21 mouse cellular contexts compared by ENCODE assay signal in genomic region chr9:96830856-96831359, GRCm38 (mm10).
DNase-seq lines count a peak whose midpoint lies in the region; ATAC-seq lines count a peak whose summit lies in the region.
"Had no signal": no experiment of that assay in that cellular context is flagged by ENCODE, and none has a peak within 500 bp of the region (broad histone marks: within the 10 kb centered on the region; RNA-seq: fewer than 3 reads in every experiment).

No protein-coding gene starts in this region.

- peak; percentile 15 for DNase-seq in cerebellum, adult 8-10 months
- DNase-seq in cerebellum, postnatal 25 days = no peak
- no peak for DNase-seq in hindbrain, embryonic 10.5 days (ENCODE audit: low spot score)
- peak; percentile 55 for DNase-seq in retina, postnatal 1 day
- DNase-seq in retina, embryonic 14.5 days (ENCODE audit: low spot score) = no peak
- no peak for DNase-seq in ovary, postnatal 14 days (ENCODE audit: low spot score)
- DNase-seq: adrenal gland, postnatal 10 days; cerebellum, postnatal 10 days; embryo, embryonic 11 days; kidney, adult 18-20 months; layer of hippocampus, postnatal 36 days; lung, postnatal 4 days; thymus, postnatal 25 days had no signal

- H3K9ac ChIP-seq in hindbrain, embryonic 12.5 days = no peak overlapping the region
- H3K9ac ChIP-seq: liver, embryonic 14.5 days; lung, embryonic 15.5 days had no signal

- ATAC-seq in hindbrain, embryonic 12.5 days (ENCODE audit: low FRiP score) = no peak
- ATAC-seq: activated CD4-positive, CD25-positive, alpha-beta regulatory T cell, adult 4 months; CD4-positive, CD25-positive, alpha-beta regulatory T cell, adult 4 months had no signal

- H3K36me3 ChIP-seq in hindbrain, embryonic 12.5 days = peaks cover 6% of the 10 kb centered on the region
- H3K36me3 ChIP-seq in hindbrain, embryonic 10.5 days = peaks cover 36% of the 10 kb centered on the region
- H3K36me3 ChIP-seq: lung, embryonic 15.5 days had no signal

- H3K4me2 ChIP-seq in hindbrain, embryonic 12.5 days (replicated peaks) = no peak overlapping the region
- H3K4me2 ChIP-seq: lung, embryonic 15.5 days had no signal

- 66% methylated on average over 17 of the region's 17 CpGs for WGBS in hindbrain, embryonic 12.5 days
- 88% methylated on average over 17 of the region's 17 CpGs for WGBS in hindbrain, embryonic 10.5 days

- no peaks in the 10 kb centered on the region for H3K9me3 ChIP-seq in hindbrain, embryonic 12.5 days (replicated peaks)
- H3K9me3 ChIP-seq in hindbrain, embryonic 10.5 days = no peaks in the 10 kb centered on the region
- H3K9me3 ChIP-seq: heart, embryonic 10.5 days; lung, embryonic 15.5 days had no signal

- H3K4me3 ChIP-seq in hindbrain, embryonic 12.5 days = no peak overlapping the region
- no peak overlapping the region for H3K4me3 ChIP-seq in hindbrain, embryonic 10.5 days
- H3K4me3 ChIP-seq: heart, embryonic 10.5 days; layer of hippocampus, adult 2 months; lung, embryonic 15.5 days had no signal

- H3K27me3 ChIP-seq in hindbrain, embryonic 12.5 days = no peaks in the 10 kb centered on the region
- no peaks in the 10 kb centered on the region for H3K27me3 ChIP-seq in hindbrain, embryonic 10.5 days (ENCODE audit: insufficient read depth, poor library complexity, severe bottlenecking)
- H3K27me3 ChIP-seq: lung, embryonic 15.5 days had no signal

- H3K4me1 ChIP-seq in hindbrain, embryonic 12.5 days = peaks cover 20% of the 10 kb centered on the region
- H3K4me1 ChIP-seq in hindbrain, embryonic 10.5 days (replicated peaks) = peaks cover 8% of the 10 kb centered on the region
- H3K4me1 ChIP-seq: lung, embryonic 15.5 days had no signal

- H3K27ac ChIP-seq in hindbrain, embryonic 12.5 days = peak overlapping the region; percentile 60; the same call in 1 of the 2 replicates
- H3K27ac ChIP-seq in hindbrain, embryonic 10.5 days = no peak overlapping the region
- H3K27ac ChIP-seq: kidney, postnatal 0 days; layer of hippocampus, adult 2 months; liver, embryonic 14.5 days; lung, embryonic 15.5 days had no signal

Comparison
In these comparisons a context has a peak if more than half of its experiments do, and no peak if none do; other contexts are left out.
1. DNase-seq: peak in cerebellum, adult 8-10 months (single experiment) and retina, postnatal 1 day (single experiment); none in cerebellum, postnatal 25 days (0 of 2), hindbrain, embryonic 10.5 days (single experiment), retina, embryonic 14.5 days (single experiment) and ovary, postnatal 14 days (single experiment).